Mouse (Mus musculus): ENCODE data around the gene Sptan1. TPM values are rescaled to one million over a fixed set of nuclear protein-coding genes. Genes with fewer than 3 reads are reported as not detected.

Sptan1 gene
- total and polyA plus RNA-seq, 3 experiments: 73.8 to 113 (median 88.0) TPM

- no peak overlapping the region for H3K4me2 ChIP-seq (ENCODE audit: insufficient read depth, low read depth, poor library complexity, severe bottlenecking)
- H3K27me3 ChIP-seq (replicated peaks): no peaks in the 10 kb centered on the region
- in situ Hi-C loops (cut with MboI; ENCODE audit: low pct_ligation_motif_present, low pct_unique_long_range_greater_than_20kb, low sequenced_read_pairs) (no loop called here), dilution Hi-C loops (cut with MboI; ENCODE audit: extremely low pct_ligation_motif_present, extremely low pct_unique_long_range_greater_than_20kb, low sequenced_read_pairs) (no loop called here)
- DNase-seq (ENCODE audit: extremely low read depth): no peak
- no peak overlapping the region for H3K27ac ChIP-seq (ENCODE audit: insufficient read depth, low read depth)
- TF ChIP-seq ZC3H11A (IDR thresholded peaks at IDR 0.05; ENCODE audit: low read depth, low read length) (no peak), CHD1 (IDR thresholded peaks at IDR 0.05; ENCODE audit: low read depth, low read length) (no peak), POLR2A (IDR thresholded peaks at IDR 0.05; ENCODE audit: low read depth, low read length) (no peak), RCOR1 (conservative IDR thresholded peaks at IDR 0.05; ENCODE audit: low read depth, low read length) (no peak), USF1 (IDR thresholded peaks at IDR 0.05; ENCODE audit: low read depth, low read length) (no peak), E2F4 (IDR thresholded peaks at IDR 0.05; ENCODE audit: insufficient replicate concordance, low read depth, low read length) (no peak), EP300 (IDR thresholded peaks at IDR 0.05; ENCODE audit: low read length) (no peak), IRF4 (IDR thresholded peaks at IDR 0.05; ENCODE audit: low read depth, low read length) (no peak), MEF2A (IDR thresholded peaks at IDR 0.05; ENCODE audit: borderline replicate concordance, low read depth, low read length) (no peak)
- H3K36me3 ChIP-seq (replicated peaks in 1 of 2; ENCODE audit: control insufficient read depth in 1 of 2, insufficient read depth in 1 of 2, low read length in 1 of 2): peaks cover 13 to 37% of the 10 kb centered on the region in 2 experiments
- H3K4me3 ChIP-seq (replicated peaks in 1 of 3; ENCODE audit: low read depth in 2 of 3, low read length in 2 of 3, poor library complexity in 1 of 3): no peak overlapping the region
- no peak overlapping the region for H3K9ac ChIP-seq (ENCODE audit: insufficient read depth, low read depth)
- peaks cover 0 to 46% of the 10 kb centered on the region in 2 experiments; a peak in 2 of 4 replicates for H3K4me1 ChIP-seq (ENCODE audit: control insufficient read depth in 1 of 2, insufficient read depth in 2 of 2)
- no peaks in the 10 kb centered on the region for H3K9me3 ChIP-seq (replicated peaks; ENCODE audit: low read length)
- H3K79me2 ChIP-seq (replicated peaks; ENCODE audit: control insufficient read depth, extremely low read depth, insufficient read depth, poor library complexity, severe bottlenecking): peaks cover 32% of the 10 kb centered on the region
Observed at GRCm38 (mm10) chr2:29967768-29968167, 2.4 kb downstream of the Sptan1 start.

GRCm38 (mm10) chr2:29968638-29969037, 3.3 kb downstream of the Sptan1 start:
- no peak overlapping the region for H3K27ac ChIP-seq (ENCODE audit: insufficient read depth, low read depth)
- peaks cover 35% of the 10 kb centered on the region for H3K79me2 ChIP-seq (replicated peaks; ENCODE audit: control insufficient read depth, extremely low read depth, insufficient read depth, poor library complexity, severe bottlenecking)
- H3K4me3 ChIP-seq (replicated peaks in 1 of 3; ENCODE audit: low read depth in 2 of 3, low read length in 2 of 3, poor library complexity in 1 of 3): no peak overlapping the region
- DNase-seq (ENCODE audit: extremely low read depth): no peak
- in situ Hi-C loops (cut with MboI; ENCODE audit: low pct_ligation_motif_present, low pct_unique_long_range_greater_than_20kb, low sequenced_read_pairs): no loop called here
- H3K27me3 ChIP-seq (replicated peaks): no peaks in the 10 kb centered on the region
- no peak overlapping the region for H3K4me2 ChIP-seq (ENCODE audit: insufficient read depth, low read depth, poor library complexity, severe bottlenecking)
- TF ChIP-seq MAFK (IDR thresholded peaks at IDR 0.05; ENCODE audit: insufficient replicate concordance, low read length) (no peak), ETS1 (conservative IDR thresholded peaks at IDR 0.05; ENCODE audit: low read depth, low read length) (no peak), E2F4 (IDR thresholded peaks at IDR 0.05; ENCODE audit: insufficient replicate concordance, low read depth, low read length) (no peak), NELFE (IDR thresholded peaks at IDR 0.05; ENCODE audit: low read depth, low read length) (no peak), SMC3 (IDR thresholded peaks at IDR 0.05; ENCODE audit: low read depth, low read length) (no peak), ZNF384 (IDR thresholded peaks at IDR 0.05; ENCODE audit: low read depth, low read length) (no peak), RAD21 (IDR thresholded peaks at IDR 0.05; ENCODE audit: low read depth, low read length) (no peak), MXI1 (IDR thresholded peaks at IDR 0.05; ENCODE audit: low read depth, low read length) (no peak)
- H3K9me3 ChIP-seq (replicated peaks; ENCODE audit: low read length): no peaks in the 10 kb centered on the region
- peaks cover 0 to 46% of the 10 kb centered on the region in 2 experiments; a peak in 2 of 4 replicates for H3K4me1 ChIP-seq (ENCODE audit: control insufficient read depth in 1 of 2, insufficient read depth in 2 of 2)
- H3K36me3 ChIP-seq (replicated peaks in 1 of 2; ENCODE audit: control insufficient read depth in 1 of 2, insufficient read depth in 1 of 2, low read length in 1 of 2): peaks cover 13 to 40% of the 10 kb centered on the region in 2 experiments
- no peak overlapping the region for H3K9ac ChIP-seq (ENCODE audit: insufficient read depth, low read depth)
- dilution Hi-C loops (cut with MboI; ENCODE audit: extremely low pct_ligation_motif_present, extremely low pct_unique_long_range_greater_than_20kb, low sequenced_read_pairs): no loop called here
